Mouse (Mus musculus): Measurements from ENCODE around the gene Csnk2a2. TPM values are rescaled to one million over a fixed set of nuclear protein-coding genes. Genes with fewer than 3 reads are reported as not detected.

The Csnk2a2 gene
- total and polyA plus RNA-seq, 2 experiments from 2014 or later: 9.9 to 26.7 TPM

DNA sequence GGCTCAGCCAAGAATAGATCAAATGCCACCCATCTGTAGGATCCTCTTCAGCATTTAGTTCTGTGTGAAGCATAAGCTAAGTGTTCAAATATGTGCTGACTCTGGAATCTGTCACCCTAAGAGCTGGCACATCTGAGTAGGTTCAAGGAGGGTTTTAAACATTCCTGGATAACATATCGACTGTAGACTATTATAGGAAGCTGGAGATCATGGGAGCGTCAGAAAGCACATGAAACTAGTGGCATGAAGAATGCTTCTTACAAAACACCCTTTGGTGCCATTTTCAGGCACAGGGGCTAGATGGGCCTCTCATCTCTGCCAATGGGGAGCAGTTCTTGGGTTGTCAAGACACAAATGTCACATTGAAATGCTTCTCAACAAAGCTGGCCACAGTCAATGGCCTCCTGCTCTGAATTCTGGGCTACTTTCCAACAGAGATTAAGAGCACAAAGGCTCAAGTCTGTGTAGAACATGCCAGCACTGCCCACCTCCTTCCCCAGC, 63.0 kb downstream of the Csnk2a2 start:
- Histone ChIP-seq H3K4me1 (ENCODE audit: insufficient read depth) (peaks cover 33% of the 10 kb centered on the region), H3K9me3 (ENCODE audit: low read length) (no peaks in the 10 kb centered on the region), H3K4me2 (ENCODE audit: low read depth) (0 out of 2 replicates have a peak overlapping the region, but pooled peaks have one; percentile 30), H3K27ac (ENCODE audit: low read depth, low read length) (peak overlapping the region; percentile 69), H3K27me3 (ENCODE audit: insufficient read depth, low read length) (no peaks in the 10 kb centered on the region), H3K36me3 (ENCODE audit: insufficient read depth) (peaks cover 16% of the 10 kb centered on the region), H3K4me3 (ENCODE audit: low read depth, low read length) (no peak overlapping the region), H3K9ac (no peak overlapping the region)
- TF ChIP-seq CTCF (IDR thresholded peaks at IDR 0.05; ENCODE audit: low read depth): no peak
- 4% methylated on average over 2 of the region's 2 CpGs for WGBS
- peak; percentile 81 for ATAC-seq
- peak; percentile 72 for DNase-seq

DNA sequence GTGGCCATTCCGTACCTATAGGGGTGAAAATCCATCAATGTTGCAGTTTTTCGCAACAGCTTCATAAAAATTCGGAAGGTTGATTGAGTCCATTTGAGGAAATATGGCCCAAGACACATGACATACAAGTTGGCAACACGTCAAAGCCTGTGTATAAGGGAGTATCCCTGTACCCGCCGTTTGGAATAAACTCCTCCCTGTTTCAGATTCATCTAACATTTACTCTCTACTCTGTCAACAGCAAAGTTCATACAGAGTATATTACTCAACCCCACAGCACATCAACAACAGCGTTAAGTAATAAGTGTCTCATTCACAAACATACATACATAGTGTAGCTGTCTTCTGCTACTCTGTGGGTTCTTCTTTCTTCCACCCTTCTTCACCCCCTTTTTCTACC, 65.2 kb downstream of the Csnk2a2 start:
- H3K4me3 ChIP-seq (ENCODE audit: low read depth, low read length): no peak overlapping the region
- H3K36me3 ChIP-seq (ENCODE audit: insufficient read depth): peaks cover 36% of the 10 kb centered on the region
- no peak for ATAC-seq
- no peaks in the 10 kb centered on the region for H3K27me3 ChIP-seq (ENCODE audit: insufficient read depth, low read length)
- no peak overlapping the region for H3K9ac ChIP-seq
- no peaks in the 10 kb centered on the region for H3K9me3 ChIP-seq (ENCODE audit: low read length)
- peaks cover 26% of the 10 kb centered on the region for H3K4me1 ChIP-seq (ENCODE audit: insufficient read depth)
- no peak overlapping the region for H3K4me2 ChIP-seq (ENCODE audit: low read depth)
- no peak for TF ChIP-seq CTCF (IDR thresholded peaks at IDR 0.05; ENCODE audit: low read depth)
- no peak for DNase-seq
- H3K27ac ChIP-seq (ENCODE audit: low read depth, low read length): no peak overlapping the region
- WGBS: 87% methylated on average over 7 of the region's 7 CpGs

DNA sequence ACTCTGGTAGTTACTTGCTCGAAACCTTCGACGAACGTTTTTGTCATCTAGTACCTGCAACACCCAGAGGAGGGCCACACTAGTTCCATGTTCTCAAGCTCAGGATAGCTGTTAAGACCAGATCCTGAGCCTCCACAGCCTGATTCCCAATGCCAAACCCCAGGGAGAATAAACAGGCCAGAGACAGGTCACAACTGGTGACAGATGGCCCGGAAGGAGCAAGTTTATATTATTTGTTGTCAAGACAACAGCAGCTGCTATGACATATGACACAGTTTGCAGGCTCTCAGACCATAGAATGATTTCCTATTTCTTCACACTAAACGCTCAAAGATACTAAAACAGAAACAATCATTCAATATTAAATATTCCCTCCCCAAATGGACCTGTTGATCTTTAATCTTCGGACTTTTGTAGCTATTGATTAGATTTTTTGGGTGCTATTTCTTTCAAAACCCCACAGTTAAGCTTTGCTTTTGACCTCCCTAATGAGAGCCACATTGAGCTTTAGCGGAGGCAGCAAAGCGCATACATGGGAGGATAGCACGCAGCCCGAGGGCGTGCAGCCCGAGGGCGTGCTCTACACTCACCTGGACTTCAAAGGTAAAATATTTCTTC, 67.5 kb downstream of the Csnk2a2 start:
- Histone ChIP-seq H3K4me3 (ENCODE audit: low read depth, low read length) (no peak overlapping the region), H3K9ac (no peak overlapping the region), H3K4me1 (ENCODE audit: insufficient read depth) (peaks cover 5% of the 10 kb centered on the region; the same call in 1 of the 2 replicates), H3K36me3 (ENCODE audit: insufficient read depth) (peaks cover 42% of the 10 kb centered on the region), H3K27me3 (ENCODE audit: insufficient read depth, low read length) (no peaks in the 10 kb centered on the region), H3K27ac (ENCODE audit: low read depth, low read length) (no peak overlapping the region), H3K9me3 (ENCODE audit: low read length) (no peaks in the 10 kb centered on the region), H3K4me2 (ENCODE audit: low read depth) (no peak overlapping the region)
- WGBS: 92% methylated on average over 14 of the region's 14 CpGs
- no peak for TF ChIP-seq CTCF (IDR thresholded peaks at IDR 0.05; ENCODE audit: low read depth)
- no peak for DNase-seq
- ATAC-seq: no peak

DNA sequence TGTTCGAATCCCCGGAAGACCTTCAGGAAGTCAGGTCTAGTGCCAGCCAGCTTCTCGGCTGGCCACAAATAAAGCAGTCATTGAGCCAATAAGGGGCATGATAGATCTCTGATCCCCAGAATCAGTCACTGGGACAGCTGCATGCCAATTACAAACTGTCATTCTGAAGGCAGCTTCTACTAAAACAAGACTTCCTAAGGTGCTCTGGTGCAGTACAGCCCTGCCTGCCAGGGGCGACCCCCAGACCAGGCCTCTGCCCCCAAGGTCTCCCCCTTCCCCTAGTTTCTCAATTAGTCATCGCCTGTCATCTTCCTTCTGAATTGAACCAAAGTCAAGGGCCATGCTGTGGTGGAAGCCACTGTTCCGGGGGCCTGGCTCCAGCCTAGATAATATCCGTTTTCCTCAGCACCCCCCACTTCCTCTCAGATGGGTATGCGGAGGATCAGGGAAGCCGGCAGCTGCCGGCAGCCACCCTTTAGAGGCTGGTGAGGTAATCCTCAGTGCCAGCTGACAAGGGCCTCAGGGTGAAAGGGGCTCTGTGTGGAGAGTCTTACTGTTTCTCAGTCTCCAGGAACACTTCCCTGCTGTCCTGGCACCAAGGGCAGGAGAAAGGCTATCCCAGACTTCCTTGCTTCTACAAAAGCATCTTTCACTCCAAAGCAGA, 78.4 kb downstream of the Csnk2a2 start:
- ATAC-seq (peak; percentile 87), DNase-seq (peak; percentile 33)
- Histone ChIP-seq H3K27me3 (ENCODE audit: insufficient read depth, low read length) (no peaks in the 10 kb centered on the region), H3K9me3 (ENCODE audit: low read length) (no peaks in the 10 kb centered on the region), H3K4me2 (ENCODE audit: low read depth) (no peak overlapping the region), H3K4me1 (ENCODE audit: insufficient read depth) (no peaks in the 10 kb centered on the region), H3K36me3 (ENCODE audit: insufficient read depth) (no peaks in the 10 kb centered on the region), H3K4me3 (ENCODE audit: low read depth, low read length) (no peak overlapping the region), H3K9ac (no peak overlapping the region), H3K27ac (ENCODE audit: low read depth, low read length) (no peak overlapping the region)
- TF ChIP-seq CTCF (IDR thresholded peaks at IDR 0.05; ENCODE audit: low read depth): no peak
- WGBS: 50% methylated on average over 10 of the region's 10 CpGs

DNA sequence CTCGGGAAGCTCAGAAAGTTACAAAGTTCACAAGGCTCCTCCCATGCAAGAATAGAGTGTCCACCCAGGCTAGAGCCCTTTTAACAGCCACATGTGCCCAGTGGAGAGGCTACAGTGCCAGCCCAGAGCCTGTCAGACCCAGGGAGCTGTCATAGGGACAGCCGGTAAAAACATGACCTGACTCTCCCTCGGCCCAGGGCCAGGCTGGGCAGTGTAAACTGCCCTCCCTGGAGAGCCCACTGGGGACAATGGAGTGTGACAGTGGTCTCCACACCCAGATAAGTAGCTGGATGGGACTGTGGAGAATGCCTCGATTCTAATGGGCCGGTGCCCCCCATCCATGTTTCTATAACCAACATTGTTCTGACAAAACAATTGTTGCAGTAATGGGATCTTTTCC, 80.3 kb downstream of the Csnk2a2 start:
- WGBS: 84% methylated on average over 5 of the region's 5 CpGs
- H3K27ac ChIP-seq (ENCODE audit: low read depth, low read length): no peak overlapping the region
- TF ChIP-seq CTCF (IDR thresholded peaks at IDR 0.05; ENCODE audit: low read depth): no peak

DNA sequence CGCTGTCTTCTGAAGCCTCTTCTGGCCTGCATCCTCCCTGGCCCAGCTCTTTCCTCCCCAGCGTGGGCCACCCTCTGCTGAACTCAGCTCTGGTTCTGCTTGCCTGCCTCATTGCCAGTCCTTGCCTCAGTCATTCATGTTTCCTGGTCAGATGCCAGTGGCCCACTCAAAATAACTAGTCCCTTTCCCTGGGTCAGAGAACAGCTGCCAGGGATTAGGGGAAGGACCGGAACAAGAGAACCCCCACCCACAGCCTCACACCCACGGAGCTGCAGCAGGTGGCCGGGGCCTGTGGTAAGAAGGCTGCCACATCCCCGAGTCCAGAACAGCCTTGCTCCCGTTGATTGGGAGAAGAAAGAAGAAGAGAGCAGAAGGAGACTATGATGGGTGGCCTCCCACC, 88.7 kb downstream of the Csnk2a2 start:
- Histone ChIP-seq H3K9me3 (ENCODE audit: low read length) (no peaks in the 10 kb centered on the region), H3K27me3 (ENCODE audit: insufficient read depth, low read length) (no peaks in the 10 kb centered on the region)

More for the DNA sequence above, 80.3 kb downstream of the Csnk2a2 start:
- no peak overlapping the region for H3K4me3 ChIP-seq (ENCODE audit: low read depth, low read length)
- H3K4me1 ChIP-seq (ENCODE audit: insufficient read depth): no peaks in the 10 kb centered on the region
- H3K9me3 ChIP-seq (ENCODE audit: low read length): no peaks in the 10 kb centered on the region
- DNase-seq (no peak), ATAC-seq (no peak)
- H3K4me2 ChIP-seq (ENCODE audit: low read depth): no peak overlapping the region
- no peak overlapping the region for H3K9ac ChIP-seq
- H3K36me3 ChIP-seq (ENCODE audit: insufficient read depth): no peaks in the 10 kb centered on the region
- no peaks in the 10 kb centered on the region for H3K27me3 ChIP-seq (ENCODE audit: insufficient read depth, low read length)

DNA sequence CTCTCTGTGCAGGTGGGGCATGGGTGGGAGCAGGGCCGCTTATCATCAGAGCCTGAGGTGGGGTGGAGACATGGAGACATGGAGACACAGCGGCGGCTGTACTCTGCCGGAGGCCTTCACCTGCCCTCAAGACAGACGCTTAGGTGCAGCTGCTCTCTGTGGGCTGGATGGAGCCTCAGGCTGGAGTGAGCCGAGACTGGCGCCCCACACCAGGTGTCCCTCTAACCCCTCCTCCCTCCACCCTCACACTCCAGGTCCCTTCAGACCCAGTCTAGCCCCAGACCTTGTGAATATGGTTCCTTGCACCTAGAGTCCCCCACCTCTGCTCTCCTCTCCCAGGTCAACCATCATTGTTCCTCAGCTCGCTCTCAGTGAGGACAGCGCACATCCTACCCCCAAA, 90.7 kb downstream of the Csnk2a2 start:
- H3K4me3 ChIP-seq (ENCODE audit: low read depth, low read length): no peak overlapping the region
- no peak overlapping the region for H3K27ac ChIP-seq (ENCODE audit: low read depth, low read length)
- H3K9ac ChIP-seq: no peak overlapping the region
- ATAC-seq (no peak), DNase-seq (no peak)
- H3K9me3 ChIP-seq (ENCODE audit: low read length): no peaks in the 10 kb centered on the region
- H3K36me3 ChIP-seq (ENCODE audit: insufficient read depth): no peaks in the 10 kb centered on the region
- 91% methylated on average over 9 of the region's 9 CpGs for WGBS
- no peaks in the 10 kb centered on the region for H3K4me1 ChIP-seq (ENCODE audit: insufficient read depth)
- no peak for TF ChIP-seq CTCF (IDR thresholded peaks at IDR 0.05; ENCODE audit: low read depth)
- H3K4me2 ChIP-seq (ENCODE audit: low read depth): no peak overlapping the region
- no peaks in the 10 kb centered on the region for H3K27me3 ChIP-seq (ENCODE audit: insufficient read depth, low read length)

More for the DNA sequence above, 88.7 kb downstream of the Csnk2a2 start:
- Histone ChIP-seq H3K36me3 (ENCODE audit: insufficient read depth) (no peaks in the 10 kb centered on the region), H3K4me1 (ENCODE audit: insufficient read depth) (no peaks in the 10 kb centered on the region), H3K4me2 (ENCODE audit: low read depth) (no peak overlapping the region), H3K27ac (ENCODE audit: low read depth, low read length) (no peak overlapping the region), H3K9ac (no peak overlapping the region), H3K4me3 (ENCODE audit: low read depth, low read length) (no peak overlapping the region)
- no peak for ATAC-seq
- no peak for TF ChIP-seq CTCF (IDR thresholded peaks at IDR 0.05; ENCODE audit: low read depth)
- no peak for DNase-seq
- 72% methylated on average over 7 of the region's 7 CpGs for WGBS

Measured in forebrain, postnatal 0 days (tissue).